ENCODE assay signal across 21 mouse cellular contexts in genomic region chr5:8778751-8779150, GRCm38 (mm10). TPM values are rescaled to one million over a fixed set of nuclear protein-coding genes. Genes with fewer than 3 reads are reported as not detected.
A peak's percentile ranks its signal among the peaks of the same experiment; 100 is the strongest.
DNase-seq lines count a peak whose midpoint lies in the region; ATAC-seq and TF ChIP-seq lines count a peak whose summit lies in the region.
"Had no signal": no experiment of that assay in that cellular context is flagged by ENCODE, and none has a peak within 500 bp of the region (broad histone marks: within the 10 kb centered on the region; RNA-seq: fewer than 3 reads in every experiment).

No protein-coding gene starts in this region.

- no peak overlapping the region for H3K4me2 ChIP-seq in kidney, embryonic 14.5 days (replicated peaks; ENCODE audit: low read depth, low read length)
- H3K4me2 ChIP-seq: embryonic facial prominence, embryonic 13.5 days; forebrain, embryonic 12.5 days; heart, embryonic 13.5 days; hindbrain, embryonic 15.5 days had no signal

- peak; percentile 62 for DNase-seq in adrenal gland, adult 8-10 months
- DNase-seq in adrenal gland, postnatal 25 days, result no peak
- peak; percentile 21 for DNase-seq in adrenal gland, postnatal 10 days
- no peak for DNase-seq in cerebellum, adult 11 months
- DNase-seq in left cerebral cortex, postnatal 25 days (ENCODE audit: low spot score in 2 of 2), result no peak
- DNase-seq: B cell, adult 2 months; cerebellum, adult 18-20 months; cerebellum, adult 9-11 months; cerebellum, postnatal 36 days; forebrain, postnatal 0 days; gastrocnemius, postnatal 14 days; heart, postnatal 36 days; kidney, adult 2 months had no signal

- no peaks in the 10 kb centered on the region for H3K79me2 ChIP-seq in C2C12 (ENCODE audit: control insufficient read depth, insufficient read depth)

- no peaks in the 10 kb centered on the region for H3K36me3 ChIP-seq in C2C12 (ENCODE audit: control insufficient read depth, insufficient read depth)
- no peaks in the 10 kb centered on the region for H3K36me3 ChIP-seq in kidney, embryonic 14.5 days (ENCODE audit: control insufficient read depth, insufficient read depth, low read length)
- H3K36me3 ChIP-seq: embryonic facial prominence, embryonic 13.5 days; forebrain, embryonic 12.5 days; heart, embryonic 13.5 days; hindbrain, embryonic 15.5 days had no signal

- ATAC-seq in kidney, embryonic 14.5 days (ENCODE audit: low FRiP score, low TSS enrichment), result no peak
- ATAC-seq: forebrain, postnatal 0 days; intestine, embryonic 16.5 days had no signal

- no peaks in the 10 kb centered on the region for H3K4me1 ChIP-seq in kidney, embryonic 14.5 days (ENCODE audit: control insufficient read depth, insufficient read depth, low read length)
- H3K4me1 ChIP-seq: embryonic facial prominence, embryonic 13.5 days; forebrain, embryonic 12.5 days; heart, embryonic 13.5 days; hindbrain, embryonic 15.5 days had no signal

- no peak for TF ChIP-seq CTCF in C2C12 (IDR thresholded peaks at IDR 0.05; ENCODE audit: control insufficient read depth, insufficient read depth, insufficient read length)

- H3ac ChIP-seq in C2C12 (ENCODE audit: control insufficient read depth, insufficient read length, low read depth), result no peak overlapping the region

- no peaks in the 10 kb centered on the region for H3K79me3 ChIP-seq in C2C12 (ENCODE audit: low read depth)

- no peak overlapping the region for H3K4me3 ChIP-seq in C2C12 (ENCODE audit: insufficient read depth, poor library complexity, severe bottlenecking)
- no peak overlapping the region for H3K4me3 ChIP-seq in kidney, embryonic 14.5 days (ENCODE audit: low read length)
- H3K4me3 ChIP-seq: embryonic facial prominence, embryonic 13.5 days; forebrain, embryonic 12.5 days; heart, embryonic 13.5 days; hindbrain, embryonic 15.5 days had no signal

- no peak overlapping the region for H3K9ac ChIP-seq in kidney, embryonic 14.5 days (ENCODE audit: low read depth, low read length)
- H3K9ac ChIP-seq: embryonic facial prominence, embryonic 13.5 days; forebrain, embryonic 12.5 days; forebrain, postnatal 0 days; heart, embryonic 13.5 days; hindbrain, embryonic 15.5 days had no signal

- 82% methylated on average over 2 of the region's 2 CpGs for WGBS in kidney, embryonic 14.5 days

- no peaks in the 10 kb centered on the region for H3K9me3 ChIP-seq in kidney, embryonic 14.5 days (ENCODE audit: control insufficient read depth, low read length)
- H3K9me3 ChIP-seq: embryonic facial prominence, embryonic 13.5 days; forebrain, embryonic 12.5 days; heart, embryonic 13.5 days; hindbrain, embryonic 15.5 days had no signal

- intact Hi-C loops in left cerebral cortex, postnatal 25 days (cut with DNase I), result no loop called here

- H3K27me3 ChIP-seq in C2C12 (ENCODE audit: control insufficient read depth, insufficient read depth, insufficient read length), result no peaks in the 10 kb centered on the region
- H3K27me3 ChIP-seq in kidney, embryonic 14.5 days (ENCODE audit: control insufficient read depth, insufficient read depth, low read length), result no peaks in the 10 kb centered on the region
- H3K27me3 ChIP-seq: embryonic facial prominence, embryonic 13.5 days; forebrain, embryonic 12.5 days; heart, embryonic 13.5 days; hindbrain, embryonic 15.5 days had no signal

- no peak overlapping the region for H3K27ac ChIP-seq in kidney, embryonic 14.5 days (ENCODE audit: low read depth, low read length)
- H3K27ac ChIP-seq: embryonic facial prominence, embryonic 13.5 days; forebrain, embryonic 12.5 days; heart, embryonic 13.5 days; hindbrain, embryonic 15.5 days had no signal

TF ChIP-seq in C2C12, 6 proteins besides CTCF, POLR2A, EP300 and RAD21:
- TF ChIP-seq MAX (IDR thresholded peaks at IDR 0.05), result no peak
- TF ChIP-seq USF1 (IDR thresholded peaks at IDR 0.05; ENCODE audit: low read depth), result no peak
- TF ChIP-seq FOSL1 (IDR thresholded peaks at IDR 0.05; ENCODE audit: insufficient read depth, low read length, poor library complexity, severe bottlenecking), result peak; percentile 17
- TF ChIP-seq CEBPB (IDR thresholded peaks at IDR 0.05; ENCODE audit: low read depth), result no peak

RNA-seq across cellular contexts. Expression of gene Abcb1b, which starts 19.2 kb away (rescaled TPM):
- total RNA-seq in adrenal gland, adult 8-10 months (2022), result 1,000 to 10,000 TPM; 1,058 to 3,817 (median 2,151) TPM
- total RNA-seq in adrenal gland, postnatal 25 days (2021), result 2,242 and 2,571 TPM in 2 replicates
- 10.6 TPM for polyA plus RNA-seq in C2C12 (2012; fragmentation: generic; extraction: Trizol)
- total RNA-seq in adrenal gland, postnatal 10 days (2021), result 100 to 1,000 TPM; 164 to 216 TPM
- polyA plus RNA-seq in kidney, embryonic 14.5 days (2014; fragmentation: Nextera tagmentation; extraction: Ambion mirVana), result 1.3 and 1.9 TPM in 2 replicates
- 1 to 10 TPM; 2.1 to 2.8 TPM for total RNA-seq in left cerebral cortex, postnatal 25 days (2021)
- total RNA-seq: MEL had no signal

Comparison
In these comparisons a context has a peak if more than half of its experiments do, and no peak if none do; other contexts are left out.
1. DNase-seq: peak in adrenal gland, adult 8-10 months (single experiment) and adrenal gland, postnatal 10 days (single experiment); none in adrenal gland, postnatal 25 days (single experiment), cerebellum, adult 11 months (single experiment) and left cerebral cortex, postnatal 25 days (0 of 2).
2. RNA of gene Abcb1b, which starts 19.2 kb away (total RNA-seq): 1,058 to 3,817 TPM in adrenal gland, adult 8-10 months, 2,242 to 2,571 TPM in adrenal gland, postnatal 25 days and 164 to 216 TPM in adrenal gland, postnatal 10 days; 2.1 to 2.8 TPM in left cerebral cortex, postnatal 25 days; every median in the first group is over 10 times any median in the second.